Mouse (Mus musculus) frontal cortex, postnatal 25 days (tissue): ENCODE data around the gene Hipk2.

Source experiments
- DNase-seq, 2 experiments: peaks; one replicate each; pipeline ENCODE4 v3.0.0; 2022; ENCODE audit warnings: low spot score in 2 of 2

The Hipk2 gene

DNA sequence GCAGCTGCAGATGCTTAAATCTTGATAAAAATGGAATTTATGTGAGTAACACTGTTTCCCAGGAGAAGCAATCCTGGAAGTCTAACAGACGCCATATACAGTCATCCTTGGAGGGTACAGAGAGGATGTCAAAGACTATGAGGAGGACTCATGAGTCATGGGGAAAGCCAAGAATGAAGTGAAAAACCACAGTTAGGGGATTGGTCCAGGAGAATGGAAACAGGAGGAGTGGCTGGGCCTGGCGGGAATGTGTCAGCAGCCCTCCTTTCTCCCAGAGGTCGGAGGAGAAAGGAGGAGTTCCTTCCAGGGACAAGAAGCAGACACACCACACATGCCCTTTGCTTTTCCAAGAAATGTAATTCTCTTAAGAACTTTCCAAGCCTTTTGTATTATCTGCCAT, 46.5 kb downstream of the Hipk2 start:
- DNase-seq: no peak

DNA sequence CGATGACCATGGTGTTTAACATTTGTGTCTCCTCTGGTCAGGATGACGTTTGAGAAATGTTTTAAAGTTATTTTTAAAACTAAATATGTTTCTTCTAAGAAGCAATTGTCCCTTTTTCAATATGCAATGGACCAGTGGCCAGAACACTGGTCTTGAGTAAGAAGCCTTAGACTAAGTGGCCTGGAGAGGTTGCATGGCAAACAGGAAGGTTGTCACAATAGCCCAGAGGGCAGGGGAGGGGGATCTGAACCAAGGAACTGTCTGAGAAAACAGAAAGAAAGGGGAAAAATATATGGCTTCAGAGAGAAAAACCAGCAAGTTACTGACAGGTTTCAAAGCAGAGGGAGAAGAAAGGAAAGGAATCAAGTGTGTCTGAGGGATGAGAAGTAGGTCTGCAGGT, 47.8 kb downstream of the Hipk2 start:
- DNase-seq: no peak

DNA sequence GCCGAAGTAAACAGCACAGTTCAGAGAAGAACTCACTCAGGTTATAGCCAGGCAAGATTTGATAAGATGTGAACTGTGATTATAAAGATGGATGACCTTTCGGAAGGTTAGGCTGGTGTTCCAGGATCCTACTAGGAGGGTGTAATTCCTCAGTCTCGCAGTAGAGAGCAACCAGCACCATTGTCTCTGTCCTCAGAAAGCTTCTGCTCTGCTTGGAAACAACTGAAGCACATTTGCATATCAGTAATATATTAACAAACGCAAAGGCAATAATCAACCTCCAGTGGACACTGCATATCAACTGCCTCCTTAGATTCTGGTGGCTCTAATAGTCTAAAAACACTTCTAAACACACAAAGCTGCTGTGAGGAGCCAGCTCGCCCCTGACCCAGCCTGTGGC, 48.5 kb downstream of the Hipk2 start:
- no peak for DNase-seq

GRCm38 (mm10) chr6:38826857-38827256, 49.1 kb downstream of the Hipk2 start:
- DNase-seq: no peak

- DNase-seq: no peak
These were observed 50.1 kb downstream of the Hipk2 start for GRCm38 (mm10) chr6:38825886-38826285.

- no peak for DNase-seq
These were observed 52.1 kb downstream of the Hipk2 start for GRCm38 (mm10) chr6:38823827-38824226.

GRCm38 (mm10) chr6:38823164-38823563, 52.8 kb downstream of the Hipk2 start:
- DNase-seq: no peak

DNA sequence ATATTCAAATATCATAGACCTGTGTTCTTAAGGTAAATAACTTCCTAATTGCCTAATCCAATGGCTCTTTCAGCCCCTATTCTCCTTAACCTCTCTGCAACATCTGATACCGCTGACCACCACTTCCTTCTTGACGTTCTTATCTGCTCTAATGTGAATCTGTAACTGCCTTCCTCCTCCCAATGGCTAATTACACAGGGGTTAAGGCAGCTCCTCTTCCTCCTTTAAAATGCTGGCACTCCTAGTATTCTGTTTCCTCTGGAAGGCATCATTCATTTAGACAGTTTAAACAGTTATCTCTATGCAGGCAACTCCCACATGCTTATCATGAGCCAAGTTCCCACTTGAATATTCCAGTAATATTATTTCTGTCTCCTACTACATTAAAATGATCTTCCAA, 54.3 kb downstream of the Hipk2 start:
- DNase-seq: no peak

DNA sequence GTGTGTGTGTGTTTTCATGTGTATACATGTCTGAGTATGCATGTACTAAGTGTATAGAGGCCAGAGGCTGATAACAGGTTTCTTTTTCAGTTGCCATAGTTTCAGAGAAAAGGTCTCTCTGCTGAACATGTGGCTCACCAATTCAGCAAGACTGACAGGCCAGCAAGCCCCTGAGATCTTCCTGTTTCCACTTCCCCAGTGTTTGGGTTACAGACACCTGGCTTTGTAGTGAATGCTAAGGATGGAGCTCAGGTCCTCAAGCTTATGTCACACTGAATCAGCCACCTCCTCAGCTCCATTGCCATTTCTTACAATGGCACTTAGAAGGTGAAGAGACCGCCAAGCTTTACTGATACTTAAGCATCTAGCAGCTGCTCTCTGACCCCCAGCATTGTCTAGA, 55.1 kb downstream of the Hipk2 start:
- DNase-seq: no peak

DNA sequence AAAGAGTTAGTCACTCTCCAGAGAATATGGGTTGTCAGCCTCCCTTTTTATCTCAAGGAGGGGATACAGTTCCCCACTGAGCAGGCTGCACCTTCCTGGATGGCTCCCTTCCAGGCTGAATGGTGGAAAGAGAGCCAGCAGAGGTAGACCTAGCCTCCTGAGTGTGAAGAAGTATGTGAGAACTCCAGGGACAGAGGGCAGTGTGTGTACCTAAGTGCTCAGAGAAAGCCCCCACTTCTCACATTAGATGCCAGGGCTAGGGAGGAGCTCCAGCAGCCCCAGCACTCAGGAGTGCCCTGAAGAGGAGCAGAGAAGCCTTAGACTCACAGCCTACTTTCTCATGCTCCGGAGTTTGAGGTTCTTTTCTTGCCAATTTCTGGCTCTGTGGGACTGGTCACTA, 59.7 kb downstream of the Hipk2 start:
- DNase-seq: no peak

DNA sequence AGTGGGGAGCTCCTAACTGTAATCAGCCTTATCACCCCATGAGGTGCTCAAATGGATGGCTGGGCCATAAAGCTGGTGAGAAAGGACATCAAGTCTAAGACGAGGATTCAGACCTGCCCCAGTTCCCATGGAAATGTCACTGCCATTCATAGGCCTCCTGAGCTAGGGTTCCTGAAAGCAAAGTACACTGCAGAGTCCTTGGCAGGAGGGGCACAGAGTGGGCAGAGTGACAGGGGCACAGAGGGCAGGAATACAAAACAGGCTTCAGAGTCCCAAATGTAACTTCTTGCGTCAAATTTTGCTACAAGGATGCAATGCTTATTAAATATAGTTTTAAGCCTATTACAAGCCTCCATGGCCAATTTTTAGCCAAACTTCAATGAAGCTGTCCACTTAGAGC, 60.4 kb downstream of the Hipk2 start:
- DNase-seq: no peak

GRCm38 (mm10) chr6:38814690-38815089, 61.3 kb downstream of the Hipk2 start:
- DNase-seq: no peak

GRCm38 (mm10) chr6:38811459-38812145, 64.4 kb downstream of the Hipk2 start:
- no peak for DNase-seq

- no peak for DNase-seq
These were observed 65.9 kb downstream of the Hipk2 start for GRCm38 (mm10) chr6:38810121-38810475.

DNA sequence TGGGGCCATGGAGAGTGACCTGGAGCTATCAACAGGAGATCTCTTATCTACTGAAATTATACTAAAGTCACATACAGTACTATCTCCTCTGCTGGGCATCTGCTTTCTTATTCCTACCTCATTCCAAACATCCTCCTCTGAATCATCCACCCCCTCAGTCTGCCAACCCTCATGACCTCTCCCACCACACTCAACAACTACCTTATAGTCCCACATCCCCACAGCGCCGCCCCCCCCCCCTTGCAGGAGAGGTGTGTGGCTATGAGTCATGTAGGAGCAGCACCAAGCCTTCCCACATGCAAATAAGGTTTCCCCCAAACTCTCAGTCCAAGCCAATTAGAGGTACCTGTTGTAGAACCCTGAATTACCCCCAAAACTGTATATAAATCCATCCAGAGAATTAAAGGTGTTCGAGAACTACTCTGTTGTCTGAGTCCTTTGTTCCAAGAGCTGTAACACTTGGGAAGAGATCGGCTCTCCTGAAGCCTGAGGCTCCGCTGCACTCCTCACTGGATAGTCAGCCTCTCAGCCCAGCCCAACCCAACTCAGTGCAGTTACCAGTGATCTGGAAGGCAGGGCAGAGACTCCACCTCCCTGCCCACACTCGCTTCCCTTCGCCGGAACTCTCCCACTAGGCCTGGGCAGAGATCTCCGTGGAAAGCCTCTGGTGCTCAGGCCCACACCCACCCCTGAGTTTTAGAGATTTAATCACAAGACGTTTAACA, 66.4 kb downstream of the Hipk2 start:
- no peak for DNase-seq

DNA sequence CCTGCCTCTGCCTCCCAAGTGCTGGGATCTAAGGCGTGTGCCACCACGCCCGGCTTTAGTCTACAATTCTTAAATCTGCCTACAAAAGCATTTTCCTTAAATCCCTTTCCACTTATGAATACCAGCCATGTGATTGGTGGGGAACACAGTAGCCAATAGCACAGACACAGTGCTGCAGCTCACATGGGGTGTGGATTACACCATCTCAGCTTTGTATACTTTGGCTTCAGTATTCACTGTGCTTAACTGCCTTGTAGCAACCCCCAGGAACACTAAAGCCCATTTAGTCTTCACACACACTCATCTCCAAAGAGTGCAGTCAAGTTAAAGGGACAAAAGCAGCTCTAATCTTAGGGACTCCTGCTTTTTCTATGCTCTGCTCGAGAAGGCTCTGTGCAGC, 67.6 kb downstream of the Hipk2 start:
- DNase-seq: no peak

DNA sequence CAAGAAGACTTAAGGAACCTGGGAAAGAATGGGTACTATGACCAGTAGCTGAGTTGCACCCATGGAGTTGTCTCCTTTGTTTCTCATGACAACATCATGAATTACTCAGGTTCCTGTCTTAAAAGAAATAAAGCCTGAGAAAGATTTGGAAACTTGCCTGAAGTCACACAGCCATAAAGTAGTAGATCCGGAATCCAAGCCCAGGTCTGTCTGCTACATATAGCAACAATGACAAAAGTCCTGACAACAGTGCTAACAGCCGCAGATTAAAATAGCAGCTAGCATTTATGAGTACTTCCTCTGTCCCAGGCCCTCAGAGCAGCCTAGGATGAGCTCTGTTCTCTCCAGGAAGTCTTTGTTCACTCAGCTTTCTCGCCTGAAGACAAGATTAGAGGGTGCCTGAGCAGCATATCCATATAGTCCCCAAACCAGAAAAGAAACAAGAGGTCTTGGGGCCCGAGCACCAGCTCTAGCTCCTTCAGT, 69.0 kb downstream of the Hipk2 start:
- DNase-seq: no peak

DNA sequence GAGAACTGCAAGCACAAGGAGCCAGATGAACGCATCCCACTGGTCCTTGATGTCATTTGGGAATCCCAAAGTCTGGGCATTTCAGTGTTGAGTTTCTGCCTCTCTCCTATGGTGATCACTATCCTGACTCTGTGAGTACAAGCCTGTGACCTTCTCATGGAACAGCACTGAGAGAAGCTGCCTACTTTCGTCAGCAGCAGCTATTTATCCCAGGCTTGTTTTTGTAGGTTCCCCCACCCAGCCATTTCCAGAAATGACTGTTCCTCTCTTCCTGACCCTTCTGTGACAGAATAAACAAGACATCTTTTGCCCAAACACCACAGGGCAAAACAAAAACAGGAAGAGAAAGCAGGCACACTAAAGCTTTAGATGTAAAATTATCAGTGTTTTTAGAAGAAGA, 70.4 kb downstream of the Hipk2 start:
- no peak for DNase-seq

DNA sequence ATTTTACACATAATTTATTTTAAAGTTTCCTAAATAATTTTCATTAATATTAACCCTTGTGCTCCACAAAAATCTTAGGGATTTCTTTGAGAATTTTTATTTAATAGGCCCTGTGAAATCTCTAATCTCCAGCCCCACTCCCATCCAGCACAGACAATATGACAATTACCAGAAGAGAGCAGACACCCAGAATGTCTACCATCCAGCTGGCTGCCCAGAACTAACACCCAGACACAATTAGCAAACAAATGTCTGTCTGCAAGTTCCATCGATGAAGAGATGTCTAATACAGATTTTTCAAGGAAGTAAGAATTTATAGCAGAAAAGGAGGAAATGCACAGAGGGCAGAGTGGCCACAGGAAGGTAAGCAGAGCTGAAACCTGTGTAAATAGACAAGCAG, 74.7 kb downstream of the Hipk2 start:
- DNase-seq: no peak

DNA sequence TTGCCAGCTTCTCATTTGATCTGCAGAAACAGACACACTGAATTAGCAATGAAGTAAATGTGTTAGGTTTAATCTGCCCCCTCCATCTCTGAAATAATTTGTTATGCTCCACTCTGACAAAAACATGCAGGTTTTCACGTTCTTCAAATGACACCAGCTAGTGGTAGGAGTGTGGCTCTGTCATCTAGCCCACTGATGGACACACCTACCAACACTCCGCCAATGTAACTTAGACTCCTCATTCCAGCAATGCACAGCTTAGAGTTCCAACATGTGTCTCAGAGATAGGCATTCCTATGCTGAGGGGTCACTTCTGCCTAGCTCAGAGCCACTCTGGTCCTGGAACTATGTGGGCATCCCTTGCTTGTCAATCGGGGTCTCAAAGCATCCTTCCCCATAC, 78.4 kb downstream of the Hipk2 start:
- no peak for DNase-seq

DNA sequence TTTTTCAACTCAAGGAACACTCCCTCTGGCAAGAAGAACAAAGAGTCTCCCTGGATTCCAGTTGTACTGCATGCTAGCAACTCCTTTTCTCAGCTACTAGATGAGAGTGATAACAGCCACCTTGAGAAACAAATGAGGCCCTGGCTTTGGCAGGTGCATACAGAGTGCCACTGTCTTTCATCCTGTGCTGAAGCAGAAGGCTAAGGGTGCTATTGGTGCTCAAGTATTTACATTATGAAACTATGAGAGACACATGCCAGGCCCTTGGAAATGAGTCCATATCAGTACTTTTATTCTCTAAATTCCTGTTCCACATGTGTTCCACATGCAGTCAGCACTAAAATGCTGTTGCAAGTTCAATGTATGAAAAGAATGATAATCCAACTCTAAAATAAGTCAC, 79.0 kb downstream of the Hipk2 start:
- DNase-seq: no peak

DNA sequence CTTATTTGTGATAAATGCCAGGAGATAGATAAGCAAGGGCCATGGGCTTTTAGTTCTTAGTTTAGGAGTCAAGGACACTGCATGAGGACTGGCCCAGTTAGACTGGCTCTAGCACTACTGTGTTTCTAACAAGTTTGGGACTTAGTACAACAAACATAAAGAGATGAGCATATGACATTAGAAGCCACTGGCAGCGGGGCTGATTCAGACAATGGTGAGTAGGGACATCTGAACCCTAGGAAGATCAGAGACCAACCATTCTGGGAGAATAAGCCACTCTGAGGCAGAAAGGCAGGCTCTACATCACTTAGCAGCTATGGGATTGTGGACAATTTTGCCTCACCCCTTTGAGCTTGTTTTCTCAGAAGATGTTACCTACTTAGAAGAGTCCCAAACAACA, 79.6 kb downstream of the Hipk2 start:
- DNase-seq: no peak

- DNase-seq: no peak
These were observed 80.7 kb downstream of the Hipk2 start for GRCm38 (mm10) chr6:38795096-38795816.
